Mouse (Mus musculus): ENCODE results near the gene Tradd. TPM values are rescaled to one million over a fixed set of nuclear protein-coding genes. Genes with fewer than 3 reads are reported as not detected.

Gene Tradd
- total RNA-seq, 2 experiments from 2014 or later = 8.7 to 14.2 TPM

Other genes starting within 250 kb of the Tradd start
- not detected in 2 replicates for gene Ces3a, start 216.0 kb downstream of the Tradd start, total RNA-seq (2015)
- gene Ces3a, start 216.0 kb downstream of the Tradd start, total RNA-seq (2017) = not detected in 2 replicates
- gene Ces3b, start 180.9 kb downstream of the Tradd start, total RNA-seq (2015) = not detected in 2 replicates
- not detected in 2 replicates for gene Ces3b, start 180.9 kb downstream of the Tradd start, total RNA-seq (2017)
- gene Ces4a, start 132.8 kb downstream of the Tradd start, total RNA-seq (2015) = not detected in 2 replicates
- not detected in 2 replicates for gene Ces4a, start 132.8 kb downstream of the Tradd start, total RNA-seq (2017)
- gene Cbfb, start 93.9 kb downstream of the Tradd start, total RNA-seq (2015) = 146 and 152 TPM in 2 replicates
- 157 and 178 TPM in 2 replicates for gene Cbfb, start 93.9 kb downstream of the Tradd start, total RNA-seq (2017)
- gene D230025D16Rik, start 39.5 kb downstream of the Tradd start, total RNA-seq (2015) = 20.8 and 31.3 TPM in 2 replicates
- 21.2 and 23.9 TPM in 2 replicates for gene D230025D16Rik, start 39.5 kb downstream of the Tradd start, total RNA-seq (2017)
- 0.22 and 0.27 TPM in 2 replicates for gene B3gnt9, start 9.5 kb downstream of the Tradd start, total RNA-seq (2015)
- 0.17 and 0.37 TPM in 2 replicates for gene B3gnt9, start 9.5 kb downstream of the Tradd start, total RNA-seq (2017)
- 2.3 and 3.2 TPM in 2 replicates for gene Fbxl8, start within 50 bp of the Tradd start, total RNA-seq (2015)
- 1.2 and 2.3 TPM in 2 replicates for gene Fbxl8, start within 50 bp of the Tradd start, total RNA-seq (2017)
- not detected in 2 replicates for gene Hsf4, start 5.2 kb upstream of the Tradd start, total RNA-seq (2015)
- gene Hsf4, start 5.2 kb upstream of the Tradd start, total RNA-seq (2017) = not detected in 2 replicates
- not detected in 2 replicates for gene Nol3, start 11.5 kb upstream of the Tradd start, total RNA-seq (2015)
- 0.04 TPM in 1 of 2 replicates, not detected in the other for gene Nol3, start 11.5 kb upstream of the Tradd start, total RNA-seq (2017)
- gene 4931428F04Rik, start 25.3 kb upstream of the Tradd start, total RNA-seq (2015) = 2.1 and 4.2 TPM in 2 replicates
- 1.5 and 1.8 TPM in 2 replicates for gene 4931428F04Rik, start 25.3 kb upstream of the Tradd start, total RNA-seq (2017)
- gene Exoc3l, start 31.5 kb upstream of the Tradd start, total RNA-seq (2015) = 0.52 and 0.61 TPM in 2 replicates
- gene Exoc3l, start 31.5 kb upstream of the Tradd start, total RNA-seq (2017) = 0.20 and 1.6 TPM in 2 replicates
- gene E2f4, start 33.1 kb upstream of the Tradd start, total RNA-seq (2015) = 121 and 126 TPM in 2 replicates
- 47.0 and 53.6 TPM in 2 replicates for gene E2f4, start 33.1 kb upstream of the Tradd start, total RNA-seq (2017)
- gene Elmo3, start 41.0 kb upstream of the Tradd start, total RNA-seq (2015) = 0.49 and 0.71 TPM in 2 replicates
- gene Elmo3, start 41.0 kb upstream of the Tradd start, total RNA-seq (2017) = 0.33 and 0.88 TPM in 2 replicates
- gene Lrrc29, start 61.7 kb upstream of the Tradd start, total RNA-seq (2015) = 1.2 and 2.0 TPM in 2 replicates
- 1.3 and 2.9 TPM in 2 replicates for gene Lrrc29, start 61.7 kb upstream of the Tradd start, total RNA-seq (2017)
- gene Tmem208, start 61.7 kb upstream of the Tradd start, total RNA-seq (2015) = 70.7 and 84.0 TPM in 2 replicates
- 41.0 and 50.3 TPM in 2 replicates for gene Tmem208, start 61.7 kb upstream of the Tradd start, total RNA-seq (2017)
- 5.0 and 6.2 TPM in 2 replicates for gene Fhod1, start 83.3 kb upstream of the Tradd start, total RNA-seq (2015)
- 2.3 and 2.9 TPM in 2 replicates for gene Fhod1, start 83.3 kb upstream of the Tradd start, total RNA-seq (2017)
- gene Slc9a5, start 84.2 kb upstream of the Tradd start, total RNA-seq (2015) = 0.54 and 0.79 TPM in 2 replicates
- under 0.01 and 0.61 TPM in 2 replicates for gene Slc9a5, start 84.2 kb upstream of the Tradd start, total RNA-seq (2017)
- gene Plekhg4, start 108.7 kb upstream of the Tradd start, total RNA-seq (2015) = not detected in 2 replicates
- not detected in 2 replicates for gene Plekhg4, start 108.7 kb upstream of the Tradd start, total RNA-seq (2017)
- not detected in 2 replicates for gene Kctd19, start 148.9 kb upstream of the Tradd start, total RNA-seq (2015)
- gene Kctd19, start 148.9 kb upstream of the Tradd start, total RNA-seq (2017) = 0.12 TPM in 1 of 2 replicates, not detected in the other
- 0.30 TPM in 1 of 2 replicates, not detected in the other for gene Lrrc36, start 149.0 kb upstream of the Tradd start, total RNA-seq (2015)
- 0.91 and 1.2 TPM in 2 replicates for gene Lrrc36, start 149.0 kb upstream of the Tradd start, total RNA-seq (2017)
- gene Tppp3, start 206.9 kb upstream of the Tradd start, total RNA-seq (2015) = 0.27 TPM in 1 of 2 replicates, not detected in the other
- 0.57 and 2.4 TPM in 2 replicates for gene Tppp3, start 206.9 kb upstream of the Tradd start, total RNA-seq (2017)
- gene Zdhhc1, start 232.3 kb upstream of the Tradd start, total RNA-seq (2015) = 4.8 and 5.7 TPM in 2 replicates
- gene Zdhhc1, start 232.3 kb upstream of the Tradd start, total RNA-seq (2017) = 2.7 and 5.0 TPM in 2 replicates